Mouse (Mus musculus) retina, postnatal 1 day (tissue): ENCODE results near the gene Ino80b.

ENCODE experiments used
- DNase-seq: peaks from one replicate; pipeline ENCODE4 v3.0.0-alpha.2; 2012

Ino80b gene

GRCm38 (mm10) chr6:83116373-83117164 is 8.7 kb downstream of the Ino80b start:
- no peak for DNase-seq

DNA sequence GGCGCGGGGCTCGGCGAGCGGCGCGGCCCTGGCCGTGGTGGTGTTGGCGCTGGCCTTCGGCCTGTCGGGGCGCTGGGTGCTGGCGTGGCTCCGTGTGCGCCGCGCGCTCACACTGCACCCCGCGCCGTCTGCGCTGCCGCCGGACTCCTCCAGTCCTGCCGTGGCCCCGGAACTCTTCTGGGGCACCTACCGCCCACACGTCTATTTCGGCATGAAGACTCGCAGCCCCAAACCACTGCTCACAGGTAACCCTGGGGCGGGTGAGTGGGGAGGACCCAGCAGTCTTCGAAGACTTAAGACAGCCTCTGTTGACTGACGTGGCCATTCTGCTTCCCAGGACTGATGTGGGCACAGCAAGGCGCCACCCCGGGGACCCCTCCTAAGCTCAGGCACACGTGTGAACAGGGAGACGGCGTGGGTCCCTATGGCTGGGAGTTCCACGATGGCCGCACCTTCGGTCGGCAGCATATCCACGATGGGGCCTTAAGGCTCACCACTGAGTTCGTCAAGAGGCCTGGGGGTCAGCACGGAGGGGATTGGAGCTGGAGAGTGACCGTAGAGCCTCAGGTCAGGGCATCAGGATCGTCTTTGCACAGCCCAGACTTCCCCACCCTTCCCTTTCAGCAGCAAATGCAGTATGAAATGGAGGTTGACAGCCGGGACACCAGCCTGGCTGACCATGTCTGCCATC is 9.4 kb downstream of the Ino80b start:
- DNase-seq, result no peak

GRCm38 (mm10) chr6:83115011-83115671 is 10.1 kb downstream of the Ino80b start, which contains the start of gene Mogs:
TSS of gene Mogs (plus strand) at chr6:83115496.
- DNase-seq, result peak; percentile 94

DNA sequence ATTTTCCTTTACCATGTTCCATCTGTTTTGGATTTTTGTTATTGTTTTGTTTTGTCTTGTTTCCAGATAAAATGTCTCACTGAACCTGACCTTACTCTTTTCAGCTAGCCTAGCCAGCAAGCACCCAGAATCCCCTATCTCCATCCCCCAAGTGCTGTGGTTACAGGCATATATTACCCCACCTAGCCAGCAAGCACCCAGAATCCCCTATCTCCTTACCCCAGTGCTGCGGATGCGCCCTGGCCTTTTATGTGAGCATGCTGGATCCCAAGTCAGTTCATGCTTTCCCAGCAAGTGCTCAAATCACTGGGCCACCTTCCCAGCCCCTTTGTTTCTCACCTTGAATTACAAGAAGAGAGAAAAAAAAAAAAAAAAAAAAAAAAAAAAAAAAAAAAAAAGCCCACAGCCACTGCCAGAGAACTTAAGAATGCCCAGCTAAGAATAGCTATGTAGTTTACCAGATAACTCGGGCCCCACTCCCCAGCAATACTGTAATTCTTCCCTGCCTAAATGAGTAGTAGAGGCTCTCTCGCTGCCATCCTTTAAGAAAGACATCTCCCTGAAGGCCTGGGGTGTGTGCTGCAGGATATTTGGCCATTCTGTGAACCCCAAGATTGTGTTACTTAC is 13.6 kb downstream of the Ino80b start:
- DNase-seq, result no peak

- peak; percentile 91 for DNase-seq
Measured at GRCm38 (mm10) chr6:83108762-83109668, 16.2 kb downstream of the Ino80b start, which contains the start of gene Mrpl53. TSS of gene Mrpl53 (plus strand) at chr6:83109040.

DNA sequence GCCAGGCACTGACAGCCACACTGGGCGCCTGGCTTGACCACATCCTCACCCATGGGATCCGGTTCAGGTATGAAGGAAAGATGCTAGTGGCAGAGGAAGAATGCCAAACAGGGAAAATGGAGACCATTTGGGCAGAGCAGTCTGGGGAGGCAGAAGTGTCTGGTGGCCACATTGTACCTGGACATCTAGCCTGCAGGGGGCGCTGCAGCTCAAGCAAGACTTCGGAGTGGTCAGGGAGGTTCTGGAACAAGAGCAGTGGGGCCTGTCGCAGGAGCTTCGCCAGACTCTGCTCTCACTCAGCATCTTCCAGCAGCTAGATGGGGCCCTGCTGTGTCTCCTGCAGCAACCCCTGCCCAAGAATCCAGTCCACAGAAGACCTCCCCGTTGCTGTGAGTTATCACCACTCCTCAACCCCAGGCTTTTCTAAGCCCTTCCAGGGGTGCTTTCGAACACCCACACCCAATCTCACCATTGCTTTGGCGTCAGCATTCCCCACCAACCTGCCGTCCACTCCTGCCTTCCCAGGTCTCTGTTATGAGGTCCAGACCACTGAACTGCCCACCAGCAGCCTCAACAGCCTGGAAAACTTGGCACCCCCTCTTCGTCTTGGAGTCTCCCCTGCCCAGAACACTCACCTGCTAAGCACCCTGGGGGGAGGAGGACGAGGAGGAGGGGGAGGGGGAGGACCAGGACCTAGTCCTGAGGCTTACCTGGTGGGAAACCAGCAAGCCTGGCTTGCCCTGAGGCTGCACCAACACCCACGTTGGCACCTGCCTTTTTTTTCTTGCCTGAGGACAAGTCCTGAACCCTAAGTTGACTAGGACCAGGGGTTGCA is 17.4 kb downstream of the Ino80b start:
- peak; percentile 86 for DNase-seq

- no peak for DNase-seq
Measured at GRCm38 (mm10) chr6:83104158-83104557, 21.1 kb downstream of the Ino80b start.

DNA sequence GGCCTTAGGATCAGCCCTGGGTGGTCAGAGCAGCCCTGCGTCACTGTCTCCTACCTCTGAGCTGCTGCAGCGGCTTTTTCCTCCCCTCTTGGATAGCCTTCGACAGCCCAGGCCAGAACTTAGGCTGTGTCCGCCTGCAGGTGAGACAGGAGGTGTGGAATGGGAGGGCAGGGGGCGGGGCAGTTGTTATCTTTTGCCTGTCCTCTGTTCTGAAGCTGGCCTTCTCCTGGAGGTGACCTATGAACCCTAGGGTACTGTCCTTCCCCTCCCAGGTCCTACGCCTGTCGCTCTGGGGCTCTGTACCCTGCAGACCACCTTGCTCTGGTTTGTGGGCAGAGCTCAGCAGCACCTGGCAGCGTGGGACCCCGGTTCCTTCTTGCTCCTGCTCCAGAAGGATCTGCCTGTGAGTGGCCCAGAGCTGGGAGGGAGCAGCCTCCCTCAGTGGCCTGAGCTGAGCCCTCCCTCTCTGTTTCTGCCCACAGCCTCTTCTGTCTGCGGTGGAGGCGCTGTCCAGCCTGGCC is 22.0 kb downstream of the Ino80b start:
- no peak for DNase-seq

- peak; percentile 74 for DNase-seq
Measured at GRCm38 (mm10) chr6:83101688-83102556, 23.3 kb downstream of the Ino80b start.

DNA sequence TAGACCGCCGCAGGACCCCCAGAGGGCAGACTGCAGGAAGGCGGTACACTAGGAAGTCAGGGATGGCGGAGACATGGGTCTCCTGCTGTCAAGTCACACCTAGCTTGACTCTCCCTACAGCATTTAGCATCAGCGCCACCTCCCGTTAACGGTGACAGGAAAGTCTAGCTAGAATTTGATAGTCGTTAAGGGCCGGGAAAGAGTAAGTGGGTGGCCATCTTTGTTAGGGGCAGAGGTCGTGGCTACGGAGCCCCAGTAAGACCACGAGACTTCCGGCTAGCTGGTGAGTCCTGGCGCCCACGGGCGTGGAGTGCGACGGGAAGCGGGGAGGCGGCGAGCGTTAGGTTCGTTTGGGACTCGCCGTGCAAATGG is 23.9 kb downstream of the Ino80b start, which contains the start of the genes Ccdc142 and Gm42688:
Gene Ccdc142, plus strand, starts transcription at position 286 of the 372 bp plus-strand sequence.
Gene Gm42688, plus strand, starts transcription at position 302 of the 372 bp plus-strand sequence.
- peak; percentile 95 for DNase-seq

- no peak for DNase-seq
Measured at GRCm38 (mm10) chr6:83098411-83098810, 26.8 kb downstream of the Ino80b start.

- DNase-seq, result no peak
Measured at GRCm38 (mm10) chr6:83095968-83096367, 29.3 kb downstream of the Ino80b start.

- DNase-seq, result no peak
Measured at GRCm38 (mm10) chr6:83092416-83093127, 32.7 kb downstream of the Ino80b start.

DNA sequence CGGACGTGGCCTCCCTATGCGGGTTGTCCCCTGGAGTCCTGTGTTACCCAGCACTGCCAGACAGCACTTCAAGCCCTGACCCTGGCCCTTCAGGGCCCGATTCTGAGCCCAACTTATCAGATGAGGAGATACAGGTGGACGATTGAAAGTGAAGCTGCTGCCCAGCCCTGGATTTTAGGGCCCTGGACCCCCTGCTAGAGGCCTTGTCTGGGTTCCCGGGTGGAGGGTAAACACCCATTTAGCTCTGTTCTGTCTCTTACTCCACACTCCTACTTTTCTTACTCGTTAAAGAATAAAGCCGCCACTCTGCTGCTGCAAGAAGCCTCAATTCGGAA is 37.3 kb downstream of the Ino80b start:
- no peak for DNase-seq

- DNase-seq, result no peak
Measured at GRCm38 (mm10) chr6:83087205-83087925, 37.9 kb downstream of the Ino80b start.

DNA sequence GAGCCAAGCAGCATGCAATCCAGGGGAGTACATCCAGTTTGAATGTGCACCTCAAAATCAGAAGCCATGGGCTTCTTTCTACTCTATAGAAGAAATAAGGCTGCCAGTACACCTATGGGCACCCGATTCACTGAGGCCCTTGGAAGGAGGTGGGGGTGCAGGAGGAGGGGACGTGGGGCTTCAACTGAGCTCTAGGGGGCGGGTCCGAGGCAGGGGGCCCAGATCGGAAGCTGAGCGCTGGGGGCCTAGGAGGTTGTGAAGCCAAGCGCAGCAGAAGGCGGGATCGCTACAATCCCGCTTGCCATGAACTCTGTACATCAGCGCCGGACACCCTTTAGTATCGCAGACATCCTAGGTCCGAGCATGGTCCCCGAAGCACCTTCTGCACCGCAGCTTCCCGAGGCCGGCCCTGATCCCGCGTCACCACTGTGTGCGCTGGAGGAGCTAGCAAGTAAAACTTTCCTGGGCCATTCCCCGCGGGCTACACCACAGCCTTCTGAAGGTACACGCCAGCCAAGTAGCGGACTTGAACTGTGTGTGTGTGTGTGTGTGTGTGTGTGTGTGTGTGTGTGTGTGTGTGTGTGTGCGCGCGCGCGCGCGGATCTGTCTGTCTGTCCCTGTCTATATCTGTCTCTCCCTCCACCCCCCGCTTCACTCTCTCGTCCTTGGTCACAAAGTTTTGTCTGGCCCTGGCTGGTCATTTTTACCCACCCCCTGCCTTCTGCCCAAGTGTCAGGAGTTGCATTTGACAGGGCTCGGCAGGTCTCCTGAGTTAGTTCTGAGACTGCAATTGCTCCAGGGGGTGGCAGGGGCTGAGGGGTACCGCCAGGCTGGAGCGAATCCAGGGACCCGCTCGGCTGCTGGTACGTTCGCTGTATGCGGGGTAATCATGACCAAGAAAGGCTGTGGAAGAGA is 38.9 kb downstream of the Ino80b start, which contains the start of gene Lbx2:
Gene Lbx2, plus strand, starts transcription at position 247 of the 915 bp plus-strand sequence.
- DNase-seq, result no peak

DNA sequence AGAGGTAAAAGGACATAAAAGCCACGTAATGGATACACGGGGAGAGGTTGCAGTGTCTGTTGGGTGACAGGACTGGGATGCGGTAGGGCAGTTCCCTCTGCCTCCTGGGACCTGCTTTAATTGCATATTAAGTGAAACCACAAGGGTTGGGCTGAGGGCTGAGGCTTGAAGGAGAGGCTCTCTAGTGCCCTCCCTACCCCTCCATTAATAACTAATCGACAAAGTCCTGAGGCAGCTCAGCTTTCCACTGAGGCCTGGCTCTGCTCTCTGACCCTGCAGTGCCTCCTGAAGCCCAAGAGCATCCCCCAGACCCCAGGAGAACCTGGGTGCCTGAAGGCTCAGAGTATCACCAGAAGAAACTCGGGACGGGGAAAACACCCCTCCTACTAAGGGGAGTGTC is 40.8 kb downstream of the Ino80b start:
- DNase-seq, result no peak
